14 mouse cellular contexts compared by ENCODE assay signal in the genomic region with DNA sequence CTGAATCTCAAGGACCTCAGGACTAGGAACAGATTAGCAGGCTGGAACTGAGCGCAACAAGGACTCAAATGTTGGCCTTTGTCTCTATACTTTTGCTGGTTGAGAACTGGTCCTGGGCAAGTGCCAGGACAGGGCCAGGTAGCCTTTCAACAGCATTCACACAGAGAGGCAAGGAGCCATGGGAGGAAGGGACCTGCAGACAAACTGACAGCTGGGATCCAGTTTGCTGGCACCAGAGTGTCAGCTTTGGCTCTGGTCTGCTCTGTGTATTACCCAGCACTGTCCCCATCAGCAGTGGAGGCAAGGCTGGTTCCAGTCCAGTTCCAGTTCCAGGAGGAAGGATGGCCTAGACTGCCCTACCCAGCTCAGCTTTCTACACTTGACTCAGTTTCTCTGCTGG.
"Had no signal": no experiment of that assay in that cellular context is flagged by ENCODE, and none has a peak within 500 bp of the region (broad histone marks: within the 10 kb centered on the region; RNA-seq: fewer than 3 reads in every experiment).

No protein-coding gene starts in this region.

- H3K4me2 ChIP-seq: kidney, embryonic 15.5 days; limb, embryonic 15.5 days; liver, embryonic 12.5 days; lung, embryonic 14.5 days; midbrain, embryonic 15.5 days; neural tube, embryonic 12.5 days had no signal

- ATAC-seq: liver, embryonic 12.5 days; midbrain, embryonic 15.5 days had no signal

- H3K4me1 ChIP-seq: kidney, embryonic 15.5 days; limb, embryonic 15.5 days; liver, embryonic 12.5 days; midbrain, embryonic 10.5 days; midbrain, embryonic 15.5 days; neural tube, embryonic 12.5 days had no signal

- DNase-seq: kidney, postnatal 14 days; layer of hippocampus, adult 9-11 months; layer of hippocampus, postnatal 36 days; lung, embryonic 14.5 days; lung, postnatal 10 days; lung, postnatal 4 days; thymus, postnatal 14 days had no signal

- H3K9ac ChIP-seq: kidney, embryonic 15.5 days; limb, embryonic 15.5 days; liver, embryonic 12.5 days; lung, embryonic 14.5 days; midbrain, embryonic 15.5 days; neural tube, embryonic 12.5 days had no signal

- H3K27me3 ChIP-seq: kidney, embryonic 15.5 days; midbrain, embryonic 15.5 days; neural tube, embryonic 12.5 days had no signal

- H3K9me3 ChIP-seq: kidney, embryonic 15.5 days; limb, embryonic 15.5 days; liver, embryonic 12.5 days; midbrain, embryonic 10.5 days; midbrain, embryonic 15.5 days; neural tube, embryonic 12.5 days had no signal

- H3K27ac ChIP-seq: kidney, embryonic 15.5 days; limb, embryonic 15.5 days; liver, embryonic 12.5 days; midbrain, embryonic 10.5 days; midbrain, embryonic 15.5 days; neural tube, embryonic 12.5 days; stomach, postnatal 0 days had no signal

- H3K4me3 ChIP-seq: kidney, embryonic 15.5 days; limb, embryonic 15.5 days; liver, embryonic 12.5 days; midbrain, embryonic 10.5 days; midbrain, embryonic 15.5 days; neural tube, embryonic 12.5 days had no signal

- H3K36me3 ChIP-seq: kidney, embryonic 15.5 days; limb, embryonic 15.5 days; liver, embryonic 12.5 days; midbrain, embryonic 10.5 days; midbrain, embryonic 15.5 days; neural tube, embryonic 12.5 days had no signal
